Comparison of ENCODE assay signal across 8 mouse cellular contexts in genomic region chr2:153015804-153016203, GRCm38 (mm10). TPM values are rescaled to one million over a fixed set of nuclear protein-coding genes. Genes with fewer than 3 reads are reported as not detected.
DNase-seq lines count a peak whose midpoint lies in the region; ATAC-seq and TF ChIP-seq lines count a peak whose summit lies in the region.

No protein-coding gene starts in this region.

- H3K9me3 ChIP-seq in lung, embryonic 14.5 days (ENCODE audit: low read depth, low read length) = no peaks in the 10 kb centered on the region
- H3K9me3 ChIP-seq in embryonic facial prominence, embryonic 15.5 days (replicated peaks) = no peaks in the 10 kb centered on the region
- H3K9me3 ChIP-seq in midbrain, embryonic 13.5 days = no peaks in the 10 kb centered on the region

- TF ChIP-seq CTCF in lung, embryonic 14.5 days (IDR thresholded peaks at IDR 0.05; ENCODE audit: low read depth) = no peak

- H3K9ac ChIP-seq in lung, embryonic 14.5 days = 0 out of 2 replicates have a peak overlapping the region, but pooled peaks have one; percentile 83
- H3K9ac ChIP-seq in embryonic facial prominence, embryonic 15.5 days = no peak overlapping the region
- 0 out of 2 replicates have a peak overlapping the region, but pooled peaks have one; percentile 24 for H3K9ac ChIP-seq in midbrain, embryonic 13.5 days (replicated peaks)

- no peak for ATAC-seq in lung, embryonic 14.5 days (ENCODE audit: insufficient read depth)
- ATAC-seq in embryonic facial prominence, embryonic 15.5 days (ENCODE audit: insufficient number of reproducible peaks, low FRiP score, low TSS enrichment, low read depth) = no peak
- ATAC-seq in midbrain, embryonic 13.5 days = no peak

- H3K4me3 ChIP-seq in lung, embryonic 14.5 days (ENCODE audit: low read depth, low read length) = peak overlapping the region; percentile 85; the same call in 1 of the 2 replicates
- no peak overlapping the region for H3K4me3 ChIP-seq in embryonic facial prominence, embryonic 15.5 days (replicated peaks)
- H3K4me3 ChIP-seq in midbrain, embryonic 13.5 days (replicated peaks) = peak overlapping the region; percentile 88; the same call in 1 of the 2 replicates

- H3K4me2 ChIP-seq in lung, embryonic 14.5 days = peak overlapping the region; percentile 94
- H3K4me2 ChIP-seq in embryonic facial prominence, embryonic 15.5 days (replicated peaks) = peak overlapping the region; percentile 77; the same call in 1 of the 2 replicates
- H3K4me2 ChIP-seq in midbrain, embryonic 13.5 days (replicated peaks) = peak overlapping the region; percentile 87

- H3K4me1 ChIP-seq in lung, embryonic 14.5 days (ENCODE audit: insufficient read depth) = peaks cover 5% of the 10 kb centered on the region; the same call in 1 of the 2 replicates
- peaks cover 15% of the 10 kb centered on the region for H3K4me1 ChIP-seq in embryonic facial prominence, embryonic 15.5 days
- H3K4me1 ChIP-seq in midbrain, embryonic 13.5 days (replicated peaks) = peaks cover 18% of the 10 kb centered on the region

- WGBS in lung, embryonic 14.5 days = 41% methylated on average over 8 of the region's 8 CpGs
- WGBS in embryonic facial prominence, embryonic 15.5 days = 39% methylated on average over 8 of the region's 8 CpGs
- 46% methylated on average over 8 of the region's 8 CpGs for WGBS in midbrain, embryonic 13.5 days

- no peak overlapping the region for H3K27ac ChIP-seq in lung, embryonic 14.5 days (ENCODE audit: low read depth)
- no peak overlapping the region for H3K27ac ChIP-seq in embryonic facial prominence, embryonic 15.5 days (replicated peaks)
- H3K27ac ChIP-seq in midbrain, embryonic 13.5 days = no peak overlapping the region

- peaks cover 27% of the 10 kb centered on the region for H3K36me3 ChIP-seq in lung, embryonic 14.5 days (ENCODE audit: insufficient read depth)
- peaks cover 21% of the 10 kb centered on the region for H3K36me3 ChIP-seq in embryonic facial prominence, embryonic 15.5 days
- H3K36me3 ChIP-seq in midbrain, embryonic 13.5 days = peaks cover 28% of the 10 kb centered on the region

- peak; percentile 56 for DNase-seq in lung, embryonic 14.5 days
- DNase-seq in lung, postnatal 25 days (ENCODE audit: low spot score) = no peak
- DNase-seq in cerebellum, adult 8-10 months = peak; percentile 66
- DNase-seq in urinary bladder, adult 2 months (ENCODE audit: low spot score) = no peak
- no peak for DNase-seq in right cerebral cortex, adult 2 months (ENCODE audit: low spot score in 2 of 2)
- no peak for DNase-seq in thymus, adult 18-20 months

- H3K27me3 ChIP-seq in lung, embryonic 14.5 days (ENCODE audit: insufficient read depth, low read length) = no peaks in the 10 kb centered on the region
- H3K27me3 ChIP-seq in embryonic facial prominence, embryonic 15.5 days = peaks cover 15% of the 10 kb centered on the region
- peaks cover 11% of the 10 kb centered on the region for H3K27me3 ChIP-seq in midbrain, embryonic 13.5 days

RNA-seq across cellular contexts. Expression of gene Pdrg1, which starts 0.6 kb away (rescaled TPM):
- 54.5 and 56.8 TPM in 2 replicates for polyA plus RNA-seq in lung, embryonic 14.5 days (2014; fragmentation: Nextera tagmentation; extraction: Ambion mirVana)
- 144 and 151 TPM in 2 replicates for polyA plus RNA-seq in embryonic facial prominence, embryonic 15.5 days (2015; fragmentation: Nextera tagmentation; extraction: Ambion mirVana)
- 175 and 193 TPM in 2 replicates for polyA plus RNA-seq in midbrain, embryonic 13.5 days (2015; fragmentation: Nextera tagmentation; extraction: Ambion mirVana)
- polyA plus RNA-seq in urinary bladder, adult 2 months (2012; rRNA removed) = 96.1 and 115 TPM in 2 replicates

RNA-seq across cellular contexts. Expression of gene Xkr7, which starts 15.8 kb away (rescaled TPM):
- not detected in 2 replicates for polyA plus RNA-seq in lung, embryonic 14.5 days (2014; fragmentation: Nextera tagmentation; extraction: Ambion mirVana)
- not detected in 2 replicates for polyA plus RNA-seq in embryonic facial prominence, embryonic 15.5 days (2015; fragmentation: Nextera tagmentation; extraction: Ambion mirVana)
- polyA plus RNA-seq in midbrain, embryonic 13.5 days (2015; fragmentation: Nextera tagmentation; extraction: Ambion mirVana) = 1.7 and 2.0 TPM in 2 replicates
- polyA plus RNA-seq in urinary bladder, adult 2 months (2012; rRNA removed) = 0.03 and 0.04 TPM in 2 replicates

RNA-seq across cellular contexts. Expression of gene Ccm2l, which starts 50.0 kb away (rescaled TPM):
- 5.7 and 6.0 TPM in 2 replicates for polyA plus RNA-seq in lung, embryonic 14.5 days (2014; fragmentation: Nextera tagmentation; extraction: Ambion mirVana)
- polyA plus RNA-seq in embryonic facial prominence, embryonic 15.5 days (2015; fragmentation: Nextera tagmentation; extraction: Ambion mirVana) = 2.4 and 3.0 TPM in 2 replicates
- polyA plus RNA-seq in midbrain, embryonic 13.5 days (2015; fragmentation: Nextera tagmentation; extraction: Ambion mirVana) = 0.79 and 1.6 TPM in 2 replicates
- 12.4 and 15.5 TPM in 2 replicates for polyA plus RNA-seq in urinary bladder, adult 2 months (2012; rRNA removed)

RNA-seq across cellular contexts. Expression of gene Ttll9, which starts 53.5 kb away (rescaled TPM):
- 0.20 and 0.59 TPM in 2 replicates for polyA plus RNA-seq in lung, embryonic 14.5 days (2014; fragmentation: Nextera tagmentation; extraction: Ambion mirVana)
- 1.2 and 4.3 TPM in 2 replicates for polyA plus RNA-seq in embryonic facial prominence, embryonic 15.5 days (2015; fragmentation: Nextera tagmentation; extraction: Ambion mirVana)
- 3.4 and 3.9 TPM in 2 replicates for polyA plus RNA-seq in midbrain, embryonic 13.5 days (2015; fragmentation: Nextera tagmentation; extraction: Ambion mirVana)
- polyA plus RNA-seq in urinary bladder, adult 2 months (2012; rRNA removed) = 0.04 and 0.12 TPM in 2 replicates

Comparison
In these comparisons a context has a peak if more than half of its experiments do, and no peak if none do; other contexts are left out.
1. DNase-seq: peak in lung, embryonic 14.5 days (single experiment) and cerebellum, adult 8-10 months (single experiment); none in lung, postnatal 25 days (single experiment), urinary bladder, adult 2 months (single experiment), right cerebral cortex, adult 2 months (0 of 2) and thymus, adult 18-20 months (0 of 2).
2. Peak in every context shown above with its lines, with median percentiles within 50 percentile points of each other: H3K4me2 ChIP-seq.